Mouse (Mus musculus) yolk sac, embryonic 10.5 days (tissue): ENCODE results near the gene Trak1.
A peak's percentile ranks its signal among the peaks of the same experiment; 100 is the strongest.

Experiments used
- DNase-seq: peaks from one replicate; pipeline ENCODE4 v3.0.0-alpha.2; 2017; ENCODE audit warnings: low spot score

Gene Trak1

DNA sequence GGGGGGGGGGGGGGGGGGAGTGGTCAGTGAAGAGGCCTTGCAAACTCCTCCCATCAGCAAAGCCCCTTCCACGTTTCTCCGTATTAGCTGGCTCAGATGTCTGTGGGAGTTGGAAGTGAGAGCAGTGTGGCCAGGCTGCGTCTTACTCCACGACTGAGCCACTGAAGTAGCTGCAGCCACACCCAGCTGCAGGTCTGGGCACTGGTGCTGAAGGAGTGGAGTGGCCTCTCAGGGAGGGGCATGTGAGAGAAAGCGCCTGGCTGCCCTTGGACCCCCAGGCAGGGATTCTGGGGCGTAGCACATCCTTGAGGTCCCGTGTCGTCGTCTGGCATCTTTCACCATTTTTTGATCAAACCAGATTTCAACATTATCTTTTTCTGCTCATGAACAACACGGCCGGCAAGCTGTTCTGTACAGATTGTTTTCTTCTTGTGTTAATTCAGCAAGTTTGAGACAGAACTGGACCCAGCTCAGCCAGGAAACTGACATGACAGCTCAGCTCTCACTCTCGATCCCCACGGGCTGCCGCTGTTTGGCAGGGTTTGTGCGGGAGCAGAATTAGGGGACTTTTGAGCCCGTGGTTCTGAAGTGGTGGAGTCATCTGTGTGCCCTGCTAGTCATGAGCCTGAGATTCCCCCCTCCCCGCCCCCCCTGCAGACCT is 100.9 kb downstream of the Trak1 start:
- no peak for DNase-seq

GRCm38 (mm10) chr9:121398761-121399160 is 101.5 kb downstream of the Trak1 start:
- DNase-seq: no peak

DNA sequence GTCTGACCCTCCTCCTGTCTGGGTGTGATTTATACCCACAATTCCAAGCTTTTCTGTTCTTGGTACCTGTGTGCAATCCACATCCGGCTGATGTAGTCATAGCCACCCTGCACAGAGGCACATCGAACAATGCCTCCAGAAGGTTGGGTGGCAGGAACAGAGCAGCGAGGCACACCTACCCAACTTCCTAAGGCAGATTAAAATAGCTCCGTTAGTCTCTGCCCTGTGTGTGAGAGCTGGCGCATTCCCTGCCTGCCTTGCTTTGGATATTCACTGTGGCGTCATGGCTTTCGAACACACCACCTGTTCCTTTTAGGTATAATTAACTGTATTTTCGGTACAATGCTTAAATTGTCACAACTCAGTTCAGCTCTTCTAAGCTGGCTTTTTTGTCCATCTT is 103.3 kb downstream of the Trak1 start:
- DNase-seq: no peak

GRCm38 (mm10) chr9:121403157-121403671 is 105.9 kb downstream of the Trak1 start:
- DNase-seq: peak; percentile 38

GRCm38 (mm10) chr9:121403699-121404098 is 106.4 kb downstream of the Trak1 start:
- no peak for DNase-seq

DNA sequence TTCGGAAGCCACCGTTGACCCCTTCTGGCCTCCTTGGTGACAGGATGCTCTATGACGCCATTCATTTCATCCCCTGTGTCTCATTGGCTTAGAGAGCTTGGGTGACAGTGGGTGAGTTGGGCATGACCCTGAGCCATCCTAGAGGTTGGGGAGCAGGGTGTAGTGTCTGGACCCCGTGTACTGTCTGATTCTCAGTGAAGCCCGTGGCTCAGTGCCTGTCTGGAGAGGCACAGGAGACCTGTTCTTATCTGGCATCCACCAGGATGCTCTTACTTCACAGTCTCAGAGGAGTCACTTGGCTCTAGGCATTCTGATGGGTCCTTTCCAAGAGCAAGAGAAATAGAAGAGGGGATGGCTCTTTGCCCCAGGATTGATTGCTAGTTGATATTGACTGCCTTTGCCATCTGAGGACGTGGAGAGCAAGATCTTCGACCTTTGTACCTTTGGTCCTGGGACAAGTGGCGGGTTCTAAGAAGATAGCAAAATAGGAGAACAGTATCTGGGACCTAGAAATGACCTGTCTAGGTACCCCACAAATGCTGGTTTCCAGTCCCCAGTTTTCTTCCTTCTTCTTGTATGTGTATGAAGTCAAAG is 107.9 kb downstream of the Trak1 start:
- DNase-seq: no peak

GRCm38 (mm10) chr9:121405792-121406191 is 108.5 kb downstream of the Trak1 start:
- DNase-seq: no peak

GRCm38 (mm10) chr9:121414237-121414636 is 116.9 kb downstream of the Trak1 start:
- no peak for DNase-seq

- peak; percentile 19 for DNase-seq
These were observed 118.4 kb downstream of the Trak1 start for GRCm38 (mm10) chr9:121415626-121416241.

DNA sequence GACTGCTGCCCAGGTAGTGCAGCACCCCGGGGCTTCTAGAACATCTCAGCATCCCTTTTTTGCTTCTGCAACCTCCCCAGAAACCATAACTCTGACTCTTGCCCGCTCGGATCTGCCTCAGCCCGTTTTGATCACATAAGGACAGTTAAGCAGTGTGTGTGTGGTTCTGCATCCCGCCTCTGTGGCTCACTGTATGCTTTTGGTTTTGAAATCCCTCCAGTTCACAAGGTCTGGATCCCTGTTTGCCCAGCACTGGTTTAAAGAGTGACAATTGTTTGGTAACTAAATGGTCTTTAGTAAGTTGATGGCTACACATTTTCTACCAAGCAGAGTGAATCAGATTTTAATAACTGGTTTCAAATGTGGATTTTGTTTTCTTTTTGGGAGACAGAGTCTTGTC is 119.2 kb downstream of the Trak1 start:
- no peak for DNase-seq

DNA sequence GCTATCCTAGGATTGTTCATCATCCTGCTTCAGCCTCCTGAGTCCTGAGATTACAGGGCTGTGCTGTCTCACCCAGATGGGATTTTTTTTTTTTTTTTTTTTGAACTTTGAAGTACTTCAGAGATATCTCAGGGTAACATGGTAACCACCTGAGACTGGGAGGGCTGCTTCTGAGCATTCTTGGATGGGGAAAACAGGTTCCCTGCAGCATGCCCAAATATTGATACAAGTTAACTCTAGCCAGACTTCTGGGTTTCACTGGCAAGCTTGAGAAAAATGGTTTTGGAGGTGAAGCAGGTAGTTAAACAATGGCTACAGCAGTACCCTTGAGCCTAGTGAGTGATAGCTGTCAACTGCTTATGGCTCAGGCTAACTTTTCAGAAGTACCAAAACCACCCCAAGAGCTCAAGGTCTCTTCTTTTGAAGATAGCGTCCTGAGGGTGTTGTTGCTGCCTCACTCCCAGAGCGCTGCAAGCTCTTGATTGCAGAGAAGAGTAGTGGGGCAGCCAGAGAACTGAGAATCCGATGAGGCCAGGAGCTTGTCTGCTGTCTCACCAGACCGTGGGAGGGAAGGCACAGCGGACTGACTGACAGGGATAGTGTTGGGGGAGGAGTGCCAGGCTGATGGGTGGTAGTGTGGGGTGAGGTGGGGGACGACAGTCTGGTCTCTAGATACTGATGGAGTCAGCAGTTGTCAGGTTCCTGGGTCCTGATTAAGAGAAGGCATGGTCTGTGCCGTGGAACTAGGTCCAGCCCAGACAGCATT is 119.8 kb downstream of the Trak1 start:
- DNase-seq: no peak

GRCm38 (mm10) chr9:121419011-121419410 is 121.7 kb downstream of the Trak1 start:
- DNase-seq: no peak

GRCm38 (mm10) chr9:121419573-121419972 is 122.3 kb downstream of the Trak1 start:
- DNase-seq: no peak

DNA sequence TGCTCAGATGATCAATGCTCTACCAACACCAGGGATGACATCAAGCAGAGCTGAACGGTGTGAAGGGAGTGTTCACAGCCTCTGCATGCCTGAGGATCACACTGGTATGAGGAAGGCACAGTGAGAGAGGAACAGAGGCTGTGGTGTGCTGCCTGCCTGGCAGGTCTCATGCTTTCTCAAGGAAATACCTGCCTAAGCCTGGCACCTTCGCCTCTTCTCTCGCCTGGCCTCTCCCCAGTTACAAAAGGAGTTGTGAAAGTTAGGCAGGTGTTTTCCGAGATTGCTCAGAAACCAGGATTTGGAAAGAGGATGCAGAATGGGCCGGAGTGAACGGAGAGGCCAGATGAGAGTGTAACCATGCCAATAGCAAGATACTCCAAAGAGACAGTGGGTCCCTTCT is 123.5 kb downstream of the Trak1 start:
- DNase-seq: no peak

DNA sequence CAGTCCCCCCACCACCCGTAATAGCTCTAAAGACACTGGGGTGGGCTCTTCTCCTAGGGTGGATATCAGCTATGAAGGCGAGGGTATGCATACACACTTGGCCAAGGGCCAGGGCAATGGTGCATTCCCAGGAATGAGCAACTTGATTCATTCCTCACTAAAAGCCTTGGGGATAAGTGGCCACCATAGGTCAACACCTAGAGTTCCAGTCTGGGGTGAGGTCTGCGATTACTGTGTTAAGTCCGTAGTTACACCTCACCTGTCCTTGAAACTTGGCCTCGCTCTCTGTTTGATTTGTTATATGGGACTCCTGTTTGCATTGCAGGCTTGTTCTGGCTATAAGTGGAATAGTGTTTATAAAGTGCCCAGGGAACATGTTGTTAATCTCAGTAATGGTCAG is 125.1 kb downstream of the Trak1 start:
- DNase-seq: no peak

DNA sequence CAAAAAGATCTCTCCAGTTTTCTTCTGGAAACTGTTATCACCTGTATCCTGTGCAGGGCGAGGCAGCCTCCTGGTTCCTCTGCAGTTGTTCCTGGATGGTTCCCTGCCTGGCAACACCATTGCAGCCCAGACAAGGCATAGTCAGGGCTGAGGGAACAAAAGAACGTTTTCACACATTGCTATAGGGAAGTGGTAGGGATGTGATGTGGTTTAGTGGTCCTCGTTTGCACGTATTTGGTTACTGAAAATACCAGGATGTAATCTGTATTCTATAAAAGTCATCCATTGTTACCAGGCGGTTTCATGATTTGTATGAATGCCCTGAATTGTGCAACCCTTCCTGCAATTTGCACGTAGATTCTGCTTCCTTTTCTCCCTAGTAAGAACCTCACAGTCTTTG is 126.3 kb downstream of the Trak1 start:
- no peak for DNase-seq

GRCm38 (mm10) chr9:121424281-121425164 is 127.2 kb downstream of the Trak1 start:
- DNase-seq: no peak

DNA sequence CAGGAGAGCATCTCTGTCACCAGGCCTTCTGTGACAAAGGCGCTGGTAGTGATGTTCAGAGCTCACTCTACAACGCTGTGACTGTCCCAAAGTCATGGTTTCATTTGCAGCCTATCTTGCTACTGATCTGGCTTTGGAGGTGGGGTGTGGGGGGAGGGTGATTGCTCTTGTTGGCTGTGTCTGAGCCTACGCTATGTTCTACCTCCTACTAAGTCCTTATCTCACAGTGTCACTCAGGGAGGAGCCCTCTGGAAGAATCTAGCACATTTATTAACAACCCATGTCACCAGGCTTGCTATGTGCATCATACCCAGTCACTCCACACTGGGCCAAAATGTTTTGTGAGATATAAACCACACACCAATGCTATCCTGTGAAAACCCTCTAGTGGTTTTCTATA is 129.1 kb downstream of the Trak1 start:
- no peak for DNase-seq

DNA sequence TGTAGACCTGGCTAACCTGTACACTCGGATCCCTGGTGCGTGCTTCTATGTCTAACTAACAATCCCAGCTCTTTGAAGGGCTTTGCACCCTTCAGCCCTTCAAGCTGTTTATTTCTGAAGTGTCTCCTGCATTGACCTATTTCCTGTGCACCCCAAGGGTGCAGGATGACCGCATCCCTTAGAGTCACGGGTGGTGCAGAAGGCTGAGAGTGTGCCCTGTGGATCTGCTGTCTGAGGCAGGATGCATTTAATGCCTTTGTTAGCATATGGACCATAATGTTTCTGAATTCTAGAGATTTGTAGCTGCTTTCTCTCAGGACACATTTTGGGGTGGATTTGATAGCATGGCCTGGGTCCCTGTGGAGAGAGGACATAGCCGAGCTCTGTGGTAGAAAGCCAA is 129.6 kb downstream of the Trak1 start:
- DNase-seq: no peak

GRCm38 (mm10) chr9:121429592-121429991 is 132.3 kb downstream of the Trak1 start:
- no peak for DNase-seq

DNA sequence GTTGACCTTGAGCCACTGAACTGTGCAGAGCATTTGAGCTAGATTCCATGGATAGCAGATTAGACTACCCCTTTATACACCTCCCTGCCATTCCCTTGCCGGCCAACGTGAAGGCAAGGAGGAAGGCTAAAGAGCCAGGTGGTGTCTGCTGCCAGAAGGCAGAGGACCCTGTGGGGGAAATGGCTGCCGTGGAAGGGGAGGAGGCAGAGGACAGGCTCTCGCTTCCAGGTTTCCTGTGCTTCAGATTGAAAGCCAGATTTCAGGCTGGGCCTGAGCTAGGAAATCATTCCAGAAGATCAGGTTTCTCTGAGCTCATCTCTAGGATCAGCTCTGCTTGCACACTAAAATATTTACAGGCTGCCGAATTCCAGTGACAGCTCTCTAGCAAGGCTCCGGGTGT is 133.1 kb downstream of the Trak1 start:
- no peak for DNase-seq
